Comparison of ENCODE assay signal across 14 mouse cellular contexts in the genomic region with DNA sequence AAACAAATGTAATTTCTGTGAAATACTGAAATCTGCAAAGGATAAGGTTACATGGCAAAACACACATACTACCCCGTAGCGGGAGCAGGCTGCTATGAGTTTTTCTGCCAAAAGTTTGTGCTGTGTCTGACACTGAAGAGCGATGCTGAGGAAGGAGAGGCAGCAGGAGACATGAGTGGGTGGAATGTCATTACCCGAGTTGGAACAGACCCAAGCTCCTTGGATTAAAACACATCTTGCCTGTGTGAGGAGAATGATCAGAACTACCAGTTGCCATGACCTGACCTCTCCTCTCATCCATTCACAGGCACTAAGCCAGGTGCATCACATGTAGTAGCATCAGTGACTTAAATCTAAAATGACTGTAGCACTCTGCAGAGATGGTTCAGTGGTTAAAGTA.
DNase-seq lines count a peak whose midpoint lies in the region; ATAC-seq and TF ChIP-seq lines count a peak whose summit lies in the region.
"Had no signal": no experiment of that assay in that cellular context is flagged by ENCODE, and none has a peak within 500 bp of the region (broad histone marks: within the 10 kb centered on the region; RNA-seq: fewer than 3 reads in every experiment).

No protein-coding gene starts in this region.

- TF ChIP-seq EP300 in liver, postnatal 0 days (IDR thresholded peaks at IDR 0.05; ENCODE audit: low read depth): no peak

- H3K27me3 ChIP-seq in forebrain, embryonic 14.5 days (replicated peaks; ENCODE audit: control insufficient read depth, insufficient read depth, low read length): no peaks in the 10 kb centered on the region
- no peaks in the 10 kb centered on the region for H3K27me3 ChIP-seq in forebrain, embryonic 10.5 days (ENCODE audit: poor library complexity, severe bottlenecking)
- H3K27me3 ChIP-seq in heart, embryonic 10.5 days (ENCODE audit: insufficient read depth, poor library complexity, severe bottlenecking): no peaks in the 10 kb centered on the region
- H3K27me3 ChIP-seq in liver, postnatal 0 days (ENCODE audit: insufficient read depth, low read length): no peaks in the 10 kb centered on the region
- H3K27me3 ChIP-seq: kidney, embryonic 15.5 days; neural tube, embryonic 13.5 days had no signal

- no peaks in the 10 kb centered on the region for H3K9me3 ChIP-seq in forebrain, embryonic 14.5 days (replicated peaks; ENCODE audit: control insufficient read depth, low read length)
- H3K9me3 ChIP-seq in forebrain, embryonic 10.5 days: no peaks in the 10 kb centered on the region
- no peaks in the 10 kb centered on the region for H3K9me3 ChIP-seq in heart, embryonic 10.5 days
- H3K9me3 ChIP-seq in liver, postnatal 0 days (ENCODE audit: low read length): no peaks in the 10 kb centered on the region
- H3K9me3 ChIP-seq: kidney, embryonic 15.5 days; neural tube, embryonic 13.5 days had no signal

- DNase-seq in forebrain, embryonic 14.5 days (ENCODE audit: low spot score): peak; percentile 39
- DNase-seq in forebrain, embryonic 10.5 days (ENCODE audit: extremely low spot score, low spot score): no peak
- peak; percentile 24 for DNase-seq in layer of hippocampus, adult 9-11 months
- no peak for DNase-seq in layer of hippocampus, adult 8-10 months (ENCODE audit: low spot score in 2 of 2)
- DNase-seq in cerebellum, adult 11 months: peak; percentile 63
- peak; percentile 86 to 93 for DNase-seq in cerebellum, postnatal 14 days
- DNase-seq in heart, embryonic 10.5 days (ENCODE audit: low spot score): no peak
- no peak for DNase-seq in liver, postnatal 0 days
- DNase-seq: heart, adult 2 months; liver; lung, adult 18-20 months had no signal

- H3K4me1 ChIP-seq in forebrain, embryonic 14.5 days (ENCODE audit: control insufficient read depth, insufficient read depth, low read length): no peaks in the 10 kb centered on the region
- H3K4me1 ChIP-seq in forebrain, embryonic 10.5 days: no peaks in the 10 kb centered on the region
- H3K4me1 ChIP-seq in heart, embryonic 10.5 days: no peaks in the 10 kb centered on the region
- H3K4me1 ChIP-seq in liver, postnatal 0 days (ENCODE audit: insufficient read depth): no peaks in the 10 kb centered on the region
- H3K4me1 ChIP-seq: kidney, embryonic 15.5 days; neural tube, embryonic 13.5 days had no signal

- no peak for ATAC-seq in forebrain, embryonic 14.5 days
- no peak for ATAC-seq in liver, postnatal 0 days

- H3K27ac ChIP-seq in forebrain, embryonic 14.5 days (ENCODE audit: low read depth, low read length): no peak overlapping the region
- H3K27ac ChIP-seq in forebrain, embryonic 10.5 days: no peak overlapping the region
- H3K27ac ChIP-seq in heart, embryonic 10.5 days: no peak overlapping the region
- no peak overlapping the region for H3K27ac ChIP-seq in liver, postnatal 0 days (ENCODE audit: low read depth)
- H3K27ac ChIP-seq: heart, adult 2 months; kidney, embryonic 15.5 days; neural tube, embryonic 13.5 days had no signal

- H3K4me2 ChIP-seq in forebrain, embryonic 14.5 days (ENCODE audit: low read length): no peak overlapping the region
- no peak overlapping the region for H3K4me2 ChIP-seq in liver, postnatal 0 days (ENCODE audit: low read depth, low read length)
- H3K4me2 ChIP-seq: kidney, embryonic 15.5 days; neural tube, embryonic 13.5 days had no signal

- H3K9ac ChIP-seq in forebrain, embryonic 14.5 days (ENCODE audit: low read length): no peak overlapping the region
- H3K9ac ChIP-seq in liver, postnatal 0 days (replicated peaks): no peak overlapping the region
- H3K9ac ChIP-seq: kidney, embryonic 15.5 days; neural tube, embryonic 13.5 days had no signal

- WGBS in forebrain, embryonic 14.5 days: 77% methylated on average over 4 of the region's 4 CpGs
- 94% methylated on average over 4 of the region's 4 CpGs for WGBS in forebrain, embryonic 10.5 days
- WGBS in heart, embryonic 10.5 days: 87% methylated on average over 4 of the region's 4 CpGs
- 66% methylated on average over 4 of the region's 4 CpGs for WGBS in liver, postnatal 0 days (ENCODE audit: insufficient replicate concordance)

- no peaks in the 10 kb centered on the region for H3K36me3 ChIP-seq in forebrain, embryonic 14.5 days (ENCODE audit: control insufficient read depth, insufficient read depth, low read length)
- H3K36me3 ChIP-seq in forebrain, embryonic 10.5 days (replicated peaks): no peaks in the 10 kb centered on the region
- H3K36me3 ChIP-seq in heart, embryonic 10.5 days: no peaks in the 10 kb centered on the region
- no peaks in the 10 kb centered on the region for H3K36me3 ChIP-seq in liver, postnatal 0 days (replicated peaks; ENCODE audit: insufficient read depth, low read length)
- H3K36me3 ChIP-seq: kidney, embryonic 15.5 days; neural tube, embryonic 13.5 days had no signal

- TF ChIP-seq CTCF in liver, postnatal 0 days (IDR thresholded peaks at IDR 0.05; ENCODE audit: low read depth): no peak

- no peak overlapping the region for H3K4me3 ChIP-seq in forebrain, embryonic 14.5 days (ENCODE audit: low read depth, low read length)
- no peak overlapping the region for H3K4me3 ChIP-seq in forebrain, embryonic 10.5 days
- no peak overlapping the region for H3K4me3 ChIP-seq in heart, embryonic 10.5 days
- no peak overlapping the region for H3K4me3 ChIP-seq in liver, postnatal 0 days (ENCODE audit: low read depth, low read length)
- H3K4me3 ChIP-seq: erythroblast, embryonic 14.5 days; heart, adult 2 months; kidney, embryonic 15.5 days; neural tube, embryonic 13.5 days had no signal

Comparison
In these comparisons a context has a peak if more than half of its experiments do, and no peak if none do; other contexts are left out.
1. DNase-seq: peak in forebrain, embryonic 14.5 days (single experiment), layer of hippocampus, adult 9-11 months (single experiment), cerebellum, adult 11 months (single experiment) and cerebellum, postnatal 14 days (2 of 2); none in forebrain, embryonic 10.5 days (single experiment), layer of hippocampus, adult 8-10 months (0 of 2), heart, embryonic 10.5 days (single experiment) and liver, postnatal 0 days (single experiment).